Mouse (Mus musculus): ENCODE data around the gene Ppil1.
A peak's percentile ranks its signal among the peaks of the same experiment; 100 is the strongest.
"Not testable (repeated sequence)": the region's sequence is repeated elsewhere in the genome, so short reads cannot be mapped to it uniquely, and the experiment has no call there.

Ppil1 gene

DNA sequence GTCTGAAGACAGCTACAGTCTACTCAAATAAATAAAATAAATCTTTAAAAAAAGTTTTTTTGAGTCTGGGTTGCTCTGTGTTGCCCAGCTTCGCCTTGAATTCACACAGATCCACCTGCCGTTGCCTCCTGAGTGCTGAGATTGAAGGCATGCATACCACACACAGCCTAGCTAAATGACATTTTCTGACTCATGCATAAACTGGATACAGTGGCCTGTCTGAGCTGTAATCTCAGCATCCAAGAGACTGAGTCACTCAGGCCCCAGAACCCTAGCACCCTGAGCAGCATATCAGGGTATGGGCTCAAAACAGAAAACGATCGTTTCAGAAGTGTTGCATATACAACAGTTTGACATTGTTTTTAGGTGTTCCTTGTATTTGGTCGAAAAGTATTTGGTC lies 17.6 kb upstream of the Ppil1 start:
- no peak for DNase-seq (ENCODE audit: low spot score)

- no peak for DNase-seq (ENCODE audit: low spot score)
These were observed 16.4 kb upstream of the Ppil1 start for GRCm38 (mm10) chr17:29280422-29280821.

DNA sequence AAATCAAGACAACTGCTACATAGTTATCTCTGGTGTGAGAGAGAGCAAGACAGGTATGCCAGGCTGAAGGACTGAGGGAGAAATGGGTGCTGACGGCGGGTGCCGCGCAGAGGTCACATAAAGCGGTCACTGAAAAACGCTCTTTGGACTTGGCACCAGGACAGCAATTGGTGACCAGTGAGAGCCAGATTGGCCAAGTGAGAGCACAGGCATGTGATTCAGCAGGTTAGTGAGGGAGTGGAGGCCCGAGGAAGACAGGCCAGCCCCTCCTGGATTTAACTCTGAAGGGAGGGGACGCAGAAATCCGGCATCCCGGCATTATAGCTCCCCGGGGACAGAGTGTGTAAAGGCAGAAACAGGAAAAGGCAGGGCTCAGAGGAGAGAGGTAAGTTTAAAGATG lies 9.9 kb upstream of the Ppil1 start:
- DNase-seq (ENCODE audit: low spot score): peak; percentile 74

DNA sequence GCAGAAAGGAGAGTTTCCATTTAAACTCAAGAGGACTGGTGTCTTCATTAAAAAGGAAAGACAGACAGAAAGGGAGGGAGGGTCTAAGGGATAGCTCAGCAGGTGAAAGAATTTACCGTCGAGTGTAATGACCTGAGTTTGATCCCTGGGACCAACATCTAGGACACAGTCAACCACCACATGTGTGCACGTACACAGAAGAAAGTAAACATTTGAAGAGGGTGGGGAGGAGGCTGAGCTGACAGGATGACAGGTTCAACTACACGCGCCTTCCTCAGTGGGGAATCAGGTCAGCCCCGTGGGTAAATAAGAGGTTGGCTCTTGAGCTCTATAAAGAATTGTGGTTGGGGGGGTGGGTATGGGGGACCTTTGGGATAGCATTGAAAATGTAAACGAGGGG lies 9.2 kb upstream of the Ppil1 start:
- no peak for DNase-seq (ENCODE audit: low spot score)

- DNase-seq (ENCODE audit: low spot score): no peak
These were observed 6.2 kb upstream of the Ppil1 start for GRCm38 (mm10) chr17:29270148-29270698.

DNA sequence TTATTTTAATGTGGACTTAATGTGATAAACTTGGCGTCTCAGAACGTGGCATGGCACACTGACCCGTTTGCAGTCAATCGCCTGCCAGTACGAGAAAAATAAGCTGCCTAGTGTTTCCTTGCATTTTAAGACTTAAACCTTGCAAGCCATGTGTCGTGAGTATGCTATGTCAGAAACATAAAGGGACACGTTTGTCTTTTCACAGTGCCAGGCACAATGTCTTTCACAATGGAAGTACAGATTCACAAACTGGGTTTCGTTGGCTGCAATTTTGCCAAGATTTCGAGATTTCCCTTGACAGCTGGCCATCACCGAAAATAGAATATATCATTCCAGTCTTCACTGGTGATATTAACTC lies 5.3 kb upstream of the Ppil1 start:
- DNase-seq (ENCODE audit: low spot score): no peak

GRCm38 (mm10) chr17:29268682-29269348 lies 4.8 kb upstream of the Ppil1 start, which contains the start of gene BC004004:
TSS of gene BC004004 (plus strand) at chr17:29268788.
- peak; percentile 98 for DNase-seq (ENCODE audit: low spot score)

DNA sequence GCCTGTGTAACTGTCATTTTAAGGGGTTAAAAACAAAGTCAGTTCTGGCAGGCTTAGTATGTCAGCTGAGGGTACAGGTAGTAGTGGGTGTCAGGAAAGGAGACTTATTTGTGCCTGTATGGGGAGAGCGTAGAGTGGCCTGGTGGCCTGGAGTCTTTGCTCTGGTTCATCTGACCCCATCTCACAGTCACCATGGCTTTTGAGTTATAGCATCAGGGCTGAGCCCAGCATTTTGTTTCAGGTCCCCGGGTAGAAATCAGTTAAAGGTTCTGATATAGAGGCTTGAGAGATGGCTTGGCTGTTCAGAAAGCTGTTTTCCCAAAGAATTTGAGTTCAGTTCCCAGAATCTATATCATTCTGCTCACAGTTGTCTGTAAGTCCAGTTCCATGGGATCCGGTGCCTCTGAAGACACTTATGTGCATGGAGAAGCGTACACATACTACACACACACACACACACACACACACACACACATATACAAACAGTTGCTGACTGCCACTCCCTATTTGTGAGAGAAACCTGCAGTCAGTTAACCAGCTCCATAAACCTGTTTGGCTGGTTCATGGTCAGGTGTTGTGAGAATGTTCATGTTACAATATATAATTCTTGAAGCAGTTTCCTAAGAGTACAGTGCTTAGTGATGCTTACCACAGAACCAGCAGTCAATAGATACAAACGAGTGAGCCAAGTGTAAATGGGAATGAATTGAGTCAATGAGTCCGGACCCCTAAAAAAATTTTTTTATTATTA lies 4.1 kb upstream of the Ppil1 start:
- no peak for DNase-seq (ENCODE audit: low spot score)

DNA sequence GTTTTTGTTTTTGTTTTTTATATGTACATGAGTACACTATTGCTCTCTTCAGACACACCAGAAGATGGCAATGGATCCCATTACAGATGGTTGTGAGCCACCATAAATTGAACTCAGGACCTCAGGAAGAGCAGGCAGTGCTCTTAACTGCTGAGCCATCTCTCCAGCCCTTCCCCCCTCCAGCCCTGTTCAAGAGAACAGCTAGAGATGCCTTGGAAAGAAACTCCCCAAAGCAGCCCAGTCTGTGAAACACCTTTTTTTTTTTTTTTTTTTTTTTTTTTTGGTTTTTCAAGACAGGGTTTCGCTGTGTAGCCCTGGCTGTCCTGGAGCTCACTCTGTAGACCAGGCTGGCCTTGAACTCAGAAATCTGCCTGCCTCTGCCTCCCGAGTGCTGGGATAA lies 3.1 kb upstream of the Ppil1 start:
- DNase-seq (ENCODE audit: low spot score): not testable (repeated sequence)

GRCm38 (mm10) chr17:29264760-29265159 lies 774 bp upstream of the Ppil1 start:
- no peak for DNase-seq (ENCODE audit: low spot score)

- DNase-seq (ENCODE audit: low spot score): no peak
These were observed 569 bp downstream of the Ppil1 start for GRCm38 (mm10) chr17:29263417-29263816.

DNA sequence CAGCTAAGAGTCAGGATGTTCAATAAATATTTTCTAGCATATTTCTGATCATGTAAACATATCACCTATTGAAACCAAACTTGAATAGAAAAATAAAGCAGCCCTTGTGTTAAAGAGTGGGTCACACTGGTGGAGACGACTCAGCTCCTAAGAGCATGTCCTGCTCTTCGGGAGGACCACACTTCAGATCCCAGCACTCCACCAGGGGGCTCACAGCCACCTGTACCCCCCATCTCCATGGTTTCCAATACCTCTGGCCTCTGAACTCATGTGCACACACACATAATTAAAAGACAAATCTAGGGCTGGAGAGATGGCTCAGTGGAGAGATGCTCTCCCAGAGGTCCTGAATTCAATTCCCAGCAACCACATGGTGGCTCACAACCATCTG lies 1.7 kb downstream of the Ppil1 start:
- no peak for DNase-seq (ENCODE audit: low spot score)

GRCm38 (mm10) chr17:29261603-29262258 lies 2.3 kb downstream of the Ppil1 start:
- DNase-seq (ENCODE audit: low spot score): no peak

DNA sequence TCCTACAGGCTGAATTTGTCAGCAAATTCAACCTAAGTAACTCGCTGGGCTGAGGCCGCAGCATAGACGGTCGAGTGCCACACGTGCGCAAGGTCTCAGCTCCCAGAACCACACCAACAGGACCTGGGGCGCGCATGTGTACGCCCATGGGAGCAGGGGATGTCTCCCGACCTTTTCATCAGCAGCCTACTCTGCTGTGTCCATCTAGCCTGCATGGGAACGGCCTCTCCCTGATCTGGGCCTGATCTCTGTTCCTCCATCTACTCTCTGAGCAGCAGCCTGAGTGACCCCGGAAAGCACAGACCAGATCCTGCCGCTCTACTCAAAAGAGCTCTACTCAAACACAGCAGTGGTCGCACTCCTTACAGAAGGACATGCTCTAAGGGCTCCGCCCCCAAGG lies 3.5 kb downstream of the Ppil1 start:
- no peak for DNase-seq (ENCODE audit: low spot score)

- DNase-seq (ENCODE audit: low spot score): peak; percentile 84
These were observed 4.5 kb downstream of the Ppil1 start for GRCm38 (mm10) chr17:29259489-29259888.

DNA sequence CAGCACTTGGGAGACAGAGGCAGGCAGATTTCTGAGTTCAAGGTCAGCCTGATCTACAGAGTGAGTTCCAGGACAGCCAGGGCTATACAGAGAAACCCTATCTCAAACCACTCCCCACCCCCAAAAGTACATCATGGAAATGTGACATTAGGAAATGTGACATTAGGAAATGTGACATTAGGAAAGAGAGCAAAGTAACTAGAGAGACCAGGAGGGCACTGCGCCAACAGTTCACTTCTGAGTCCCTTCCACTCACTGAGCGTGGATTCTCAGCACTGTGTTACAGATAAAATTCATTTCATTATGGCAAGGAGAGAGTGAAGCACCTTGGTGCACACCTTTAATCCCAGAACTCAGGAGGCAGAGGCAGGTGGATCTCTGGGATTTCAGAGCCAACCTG lies 5.1 kb downstream of the Ppil1 start:
- no peak for DNase-seq (ENCODE audit: low spot score)

DNA sequence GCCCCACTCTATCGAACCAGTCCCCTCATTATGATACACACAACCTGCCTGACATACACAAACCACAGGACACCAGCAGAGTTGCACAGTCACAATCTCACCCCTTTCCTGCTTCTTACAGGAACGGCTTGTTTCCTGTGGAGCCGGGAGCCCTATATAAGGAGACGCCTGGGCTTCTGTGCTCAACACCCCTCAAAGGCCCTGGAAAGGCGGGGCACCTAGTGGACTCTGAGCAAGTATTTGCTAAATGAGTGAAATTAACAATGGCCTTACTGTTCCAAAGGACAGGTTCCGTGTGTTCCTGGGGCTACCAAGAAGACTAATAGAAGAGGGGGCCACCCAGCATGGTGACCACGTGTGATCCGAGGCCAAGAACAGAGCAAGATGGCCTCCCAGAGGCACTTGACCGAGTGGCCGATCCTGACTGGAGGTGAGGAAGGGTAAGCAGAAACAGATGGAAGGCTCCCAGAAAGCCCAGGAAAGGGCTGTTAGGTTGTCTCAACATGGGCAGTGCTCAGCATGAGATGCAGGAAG lies 5.9 kb downstream of the Ppil1 start:
- DNase-seq (ENCODE audit: low spot score): no peak

GRCm38 (mm10) chr17:29257001-29257511 lies 6.9 kb downstream of the Ppil1 start:
- no peak for DNase-seq (ENCODE audit: low spot score)

DNA sequence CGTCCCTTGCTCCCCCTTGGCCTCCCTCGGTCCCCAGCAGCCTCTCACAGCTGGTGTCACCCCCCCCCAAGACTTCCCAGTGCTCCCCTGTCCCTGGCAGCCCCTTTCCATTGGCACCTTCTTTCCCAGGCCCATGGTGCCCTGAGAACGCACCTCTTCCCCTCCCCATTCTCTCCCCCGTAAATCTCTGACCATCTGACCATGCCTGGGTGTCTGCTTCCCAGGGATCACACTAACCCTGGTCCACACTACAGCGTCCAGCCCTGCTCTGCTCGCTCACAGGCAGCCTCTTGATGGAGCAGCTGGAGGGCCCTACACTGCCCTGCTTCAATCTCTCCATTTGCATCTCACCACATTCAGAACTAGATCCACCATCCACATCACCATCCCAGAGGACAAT lies 7.5 kb downstream of the Ppil1 start:
- no peak for DNase-seq (ENCODE audit: low spot score)

- DNase-seq (ENCODE audit: low spot score): not testable (repeated sequence)
These were observed 9.2 kb downstream of the Ppil1 start for GRCm38 (mm10) chr17:29254784-29255183.

DNA sequence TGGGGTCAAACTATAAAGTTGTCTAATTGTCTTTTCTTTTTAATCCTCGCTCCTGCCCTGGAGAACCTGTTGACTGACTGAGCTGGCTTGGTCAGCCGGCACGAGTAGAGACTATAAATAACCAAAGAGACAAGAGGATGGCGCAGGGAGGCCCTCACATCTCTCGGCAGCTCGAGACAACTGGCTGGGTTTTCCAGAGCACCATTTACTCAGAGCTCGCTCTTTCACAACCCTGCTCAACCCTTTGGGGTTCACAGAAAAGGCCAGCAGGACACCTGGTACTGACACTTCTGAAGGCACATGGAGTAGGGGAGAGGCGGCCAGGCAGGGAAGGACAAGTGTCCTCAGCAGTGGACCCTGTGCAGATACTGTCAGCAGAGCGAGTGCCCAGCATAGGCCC lies 10.3 kb downstream of the Ppil1 start:
- no peak for DNase-seq (ENCODE audit: low spot score)

DNA sequence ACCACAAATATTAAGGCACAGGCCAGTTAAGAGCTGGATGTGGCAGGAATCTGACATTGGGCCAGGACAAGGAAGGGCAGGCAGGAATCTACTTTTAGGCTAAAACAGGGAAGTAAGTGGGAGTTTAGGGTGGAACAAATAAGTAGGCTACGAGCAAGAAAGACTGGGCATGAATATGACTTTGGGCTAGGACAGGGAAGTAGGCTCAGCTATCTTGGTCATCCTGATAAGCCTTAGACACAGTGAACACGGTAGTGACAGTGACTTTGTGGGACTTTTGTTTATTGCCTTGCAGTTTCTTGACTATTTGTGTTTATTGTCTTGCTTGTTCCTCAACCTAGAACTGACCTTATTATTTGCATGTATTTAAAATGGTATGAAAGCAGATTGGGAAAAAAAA lies 10.8 kb downstream of the Ppil1 start:
- no peak for DNase-seq (ENCODE audit: low spot score)

Measured in MN1 (cell line).